Mouse (Mus musculus): Measurements from ENCODE around the gene Tfdp2.

DNA sequence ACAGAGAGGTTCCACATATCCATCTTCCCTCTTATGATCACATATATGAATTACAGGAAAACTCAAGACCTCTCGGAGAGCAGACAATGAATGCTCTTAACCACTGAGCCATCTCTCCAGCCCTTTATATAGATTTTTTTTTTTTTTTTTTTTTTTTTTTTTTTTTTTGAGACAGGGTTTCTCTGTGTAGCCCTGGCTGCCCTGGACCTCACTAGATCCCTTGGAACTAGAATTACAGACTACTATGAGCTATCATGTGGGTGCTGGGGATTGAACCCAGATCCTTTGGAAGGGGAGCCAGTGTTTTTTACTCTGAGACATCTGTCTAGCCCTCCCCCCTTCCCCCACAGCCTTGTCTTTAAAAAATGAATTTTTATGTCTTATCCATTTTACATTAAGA, 21.2 kb downstream of the Tfdp2 start:
- no peak for TF ChIP-seq POLR2A (IDR thresholded peaks at IDR 0.05; ENCODE audit: low read depth, low read length)
- no peak for TF ChIP-seq CTCF (IDR thresholded peaks at IDR 0.05; ENCODE audit: extremely low read depth, insufficient read depth, insufficient read length, insufficient replicate concordance)
